Mouse (Mus musculus) liver, adult 2 months (tissue): ENCODE measurements around the gene Fam168b.

Source experiments
- CTCF ChIP-seq: fragments of 200-500 bp; IDR thresholded peaks from 2 replicates; pipeline ENCODE4 v1.5.1; 2011; ENCODE audit warnings: low read depth, low read length, control low read depth
- POLR2A ChIP-seq: fragments of 200-500 bp; IDR thresholded peaks from 2 replicates; pipeline ENCODE4 v1.6.1; 2011; ENCODE audit warnings: low read length, control low read depth; ENCODE audit not compliant: insufficient read depth; ENCODE audit errors: extremely low read depth

DNA sequence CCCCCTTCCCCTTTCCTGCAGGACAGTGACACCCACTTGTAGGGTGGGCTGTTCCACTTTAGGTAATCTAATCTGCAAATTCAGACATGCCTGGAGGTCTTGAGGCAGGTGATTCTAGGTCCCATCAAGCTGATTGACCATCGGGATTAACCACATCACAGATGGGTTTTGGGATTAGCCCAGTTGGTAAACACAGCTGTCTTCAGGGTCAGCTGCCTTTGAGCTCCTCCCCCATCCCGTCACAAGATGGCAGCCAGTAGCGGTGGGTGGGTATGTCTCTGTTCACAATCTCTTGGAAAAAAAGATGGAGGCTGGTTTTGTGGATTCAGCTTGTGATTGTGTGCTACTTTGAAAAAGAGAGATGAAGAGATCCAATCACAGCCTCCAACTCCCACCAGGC is 16.9 kb upstream of the Fam168b start:
- TF ChIP-seq CTCF (no peak), POLR2A (no peak)
